Mouse (Mus musculus) myocyte (in vitro differentiated cells): ENCODE results near the gene Apba3.

ENCODE experiments used
- MAX ChIP-seq: IDR thresholded peaks from one replicate; pipeline ENCODE4 v1.6.1; 2011; ENCODE audit warnings: low read depth, mild to moderate bottlenecking, control low read depth
- MYOD1 ChIP-seq, 3 experiments: IDR thresholded peaks; one replicate each; pipeline ENCODE4 v1.6.1; 2011; ENCODE audit warnings: control low read depth in 2 of 3, low read depth in 2 of 3, mild to moderate bottlenecking in 2 of 3, moderate library complexity in 1 of 3; ENCODE audit not compliant: insufficient read length in 2 of 3, control insufficient read depth in 1 of 3
- POLR2A ChIP-seq: IDR thresholded peaks from one replicate; pipeline ENCODE4 v1.6.1; 2011; ENCODE audit warnings: low read depth, mild to moderate bottlenecking, control low read depth, moderate library complexity; ENCODE audit not compliant: insufficient read length
- TCF12 ChIP-seq: IDR thresholded peaks from one replicate; pipeline ENCODE4 v1.6.1; 2011; ENCODE audit warnings: mild to moderate bottlenecking, control low read depth; ENCODE audit not compliant: poor library complexity, insufficient read depth, severe bottlenecking
- TCF3 ChIP-seq: IDR thresholded peaks from one replicate; pipeline ENCODE4 v1.6.1; 2011; ENCODE audit warnings: low read depth, control low read depth; ENCODE audit not compliant: insufficient read length
- USF1 ChIP-seq: IDR thresholded peaks from one replicate; pipeline ENCODE4 v1.6.1; 2011; ENCODE audit warnings: low read depth, mild to moderate bottlenecking, control low read depth, moderate library complexity

DNA sequence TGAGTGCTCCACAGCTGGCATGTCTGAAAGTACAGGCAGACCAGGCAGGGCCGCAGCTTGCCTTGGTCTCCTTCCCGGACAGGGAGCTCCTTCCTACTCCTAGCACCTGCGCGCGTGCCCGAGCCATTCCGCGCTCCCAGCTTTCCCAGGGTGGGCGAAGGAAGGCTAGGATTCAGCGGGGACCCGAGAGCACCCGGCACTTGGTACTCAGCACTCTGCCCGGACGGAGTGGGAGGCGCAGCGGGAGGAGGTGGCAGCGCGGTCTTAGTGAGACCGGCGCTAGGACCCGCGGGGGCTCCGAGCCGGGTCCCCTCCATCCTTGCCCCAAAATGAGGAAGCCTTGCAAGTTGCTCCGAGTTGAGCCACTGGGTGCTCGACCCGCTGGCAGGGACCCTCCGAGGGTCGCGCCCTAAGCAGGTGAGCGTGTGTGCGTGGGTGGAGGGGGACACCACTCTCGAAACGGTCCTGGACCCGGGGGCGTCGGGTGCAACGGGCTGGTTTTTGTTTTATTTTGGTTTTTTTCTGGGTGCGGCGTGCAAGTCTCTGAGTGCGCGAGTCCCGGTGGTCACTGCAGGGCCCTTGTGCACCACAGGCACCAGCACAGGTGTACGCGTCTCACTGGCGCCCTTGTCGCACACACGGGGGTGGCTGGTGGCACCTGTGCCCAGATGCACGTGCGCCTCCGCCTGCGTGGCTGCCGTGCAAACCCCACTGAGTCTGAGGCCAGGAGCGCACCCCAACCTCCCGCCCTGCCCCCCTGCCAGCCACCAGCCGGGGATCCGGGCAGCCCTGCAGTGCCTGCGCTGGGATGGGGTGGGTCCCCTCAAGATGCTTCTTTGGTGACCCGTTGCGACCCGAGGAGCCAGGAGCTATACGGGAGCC, 9.4 kb upstream of the Apba3 start:
- TF ChIP-seq POLR2A (no peak), USF1 (no peak), MAX (no peak), TCF3 (no peak), MYOD1 (IDR thresholded peaks at IDR 0.05; ENCODE audit: control insufficient read depth in 1 of 3, insufficient read length in 2 of 3, low read depth in 2 of 3) (peak in 1 of 3 experiments; percentile 33), TCF12 (no peak)
